ENCODE assay signal across 10 mouse cellular contexts in genomic region chr12:117808355-117809326, GRCm38 (mm10). TPM values are rescaled to one million over a fixed set of nuclear protein-coding genes. Genes with fewer than 3 reads are reported as not detected.
A peak's percentile ranks its signal among the peaks of the same experiment; 100 is the strongest.
DNase-seq lines count a peak whose midpoint lies in the region; ATAC-seq and TF ChIP-seq lines count a peak whose summit lies in the region.
"Had no signal": no experiment of that assay in that cellular context is flagged by ENCODE, and none has a peak within 500 bp of the region (broad histone marks: within the 10 kb centered on the region; RNA-seq: fewer than 3 reads in every experiment).

No protein-coding gene starts in this region.

- peak overlapping the region; percentile 8; the same call in 1 of the 2 replicates for H3K4me3 ChIP-seq in testis, adult 2 months (ENCODE audit: control insufficient read depth, low read depth, low read length)
- peak overlapping the region; percentile 20 for H3K4me3 ChIP-seq in forebrain, embryonic 16.5 days (replicated peaks; ENCODE audit: low read length)
- peak overlapping the region; percentile 25 for H3K4me3 ChIP-seq in midbrain, embryonic 12.5 days

- no peak overlapping the region for H3K9ac ChIP-seq in forebrain, embryonic 16.5 days (replicated peaks; ENCODE audit: low read depth, low read length)
- no peak overlapping the region for H3K9ac ChIP-seq in midbrain, embryonic 12.5 days (replicated peaks)

- no peaks in the 10 kb centered on the region for H3K36me3 ChIP-seq in testis, adult 2 months (ENCODE audit: control insufficient read depth, insufficient read depth, low read length)
- H3K36me3 ChIP-seq in forebrain, embryonic 16.5 days (ENCODE audit: control insufficient read depth, insufficient read depth), result no peaks in the 10 kb centered on the region
- H3K36me3 ChIP-seq in midbrain, embryonic 12.5 days, result no peaks in the 10 kb centered on the region

- no peak overlapping the region for H3K27ac ChIP-seq in testis, adult 2 months (ENCODE audit: control insufficient read depth, insufficient read depth, low read depth, low read length)
- peak overlapping the region; percentile 16; the same call in 1 of the 2 replicates for H3K27ac ChIP-seq in forebrain, embryonic 16.5 days (ENCODE audit: low read length)
- peak overlapping the region; percentile 70 for H3K27ac ChIP-seq in midbrain, embryonic 12.5 days (replicated peaks)

- no peaks in the 10 kb centered on the region for H3K27me3 ChIP-seq in testis, adult 2 months (ENCODE audit: control insufficient read depth, insufficient read depth, low read length)
- peaks cover 23% of the 10 kb centered on the region for H3K27me3 ChIP-seq in forebrain, embryonic 16.5 days (replicated peaks; ENCODE audit: control insufficient read depth, insufficient read depth, low read length)
- H3K27me3 ChIP-seq in midbrain, embryonic 12.5 days, result peaks cover 41% of the 10 kb centered on the region

- TF ChIP-seq CTCF in testis, adult 2 months (IDR thresholded peaks at IDR 0.05; ENCODE audit: control insufficient read depth, insufficient read depth, insufficient replicate concordance, low read depth, low read length), result no peak

- H3K9me3 ChIP-seq in forebrain, embryonic 16.5 days (ENCODE audit: control insufficient read depth, low read length), result no peaks in the 10 kb centered on the region
- no peaks in the 10 kb centered on the region for H3K9me3 ChIP-seq in midbrain, embryonic 12.5 days

- DNase-seq in testis, postnatal 10 days (ENCODE audit: low spot score), result no peak
- DNase-seq in urinary bladder, adult 2 months (ENCODE audit: low spot score), result no peak
- DNase-seq in thymus, postnatal 25 days, result no peak
- no peak for DNase-seq in B cell, adult 2 months
- DNase-seq: kidney, adult 9 months; thymus, adult 18-20 months had no signal

- TF ChIP-seq POLR2A in testis, adult 2 months (IDR thresholded peaks at IDR 0.05; ENCODE audit: control insufficient read depth, low read depth, low read length), result no peak

- peaks cover 9% of the 10 kb centered on the region for H3K4me1 ChIP-seq in testis, adult 2 months (ENCODE audit: control insufficient read depth, insufficient read depth, low read length)
- peaks cover 43% of the 10 kb centered on the region for H3K4me1 ChIP-seq in forebrain, embryonic 16.5 days (replicated peaks; ENCODE audit: control insufficient read depth, insufficient read depth, low read length)
- peaks cover 53% of the 10 kb centered on the region for H3K4me1 ChIP-seq in midbrain, embryonic 12.5 days

- WGBS in forebrain, embryonic 16.5 days, result 10% methylated on average over 17 of the region's 17 CpGs
- WGBS in midbrain, embryonic 12.5 days, result 27% methylated on average over 17 of the region's 17 CpGs

- H3K4me2 ChIP-seq in forebrain, embryonic 16.5 days (ENCODE audit: low read length), result peak overlapping the region; percentile 43
- H3K4me2 ChIP-seq in midbrain, embryonic 12.5 days (replicated peaks), result peak overlapping the region; percentile 58

- no peak for ATAC-seq in forebrain, embryonic 16.5 days
- ATAC-seq in midbrain, embryonic 12.5 days (ENCODE audit: low FRiP score, low read depth), result peak; percentile 74
- ATAC-seq: Patski had no signal

RNA-seq across cellular contexts. Expression of gene Cdca7l, which starts 4.6 kb away (rescaled TPM):
- polyA plus RNA-seq in testis, adult 2 months (2012; rRNA removed), result 3.4 and 6.4 TPM in 2 replicates
- polyA plus RNA-seq in forebrain, embryonic 16.5 days (2015; fragmentation: Nextera tagmentation; extraction: Ambion mirVana), result 9.0 and 9.6 TPM in 2 replicates
- 26.0 and 28.6 TPM in 2 replicates for polyA plus RNA-seq in midbrain, embryonic 12.5 days (2016; fragmentation: Nextera tagmentation; extraction: Ambion mirVana)
- 8.7 and 9.9 TPM in 2 replicates for polyA plus RNA-seq in urinary bladder, adult 2 months (2012; rRNA removed)
